Mouse (Mus musculus) hindbrain, embryonic 14.5 days (tissue): ENCODE measurements at regions not wholly inside any gene's neighbourhood (a gene's known extent, or its start where the extent isn't known, plus 50 kb on each side); places are given as distances from the start of the nearest gene placed in this dataset.

Source experiments
- ATAC-seq: fragments of 200-750 bp; cut with Nextera tagmentation; 2 replicates; pipeline ENCODE4 v1.8.0; 2017; ENCODE audit warnings: moderate number of reproducible peaks, mild to moderate bottlenecking, moderate TSS enrichment, moderate library complexity; ENCODE audit not compliant: low FRiP score
- DNase-seq: peaks from one replicate; pipeline ENCODE4 v3.0.0-alpha.2; 2015; ENCODE audit warnings: low spot score
- H3K27ac ChIP-seq: fragments of 300-500 bp; sonication (generic); 2 replicates; pipeline ENCODE4 v1.5.1; 2014; ENCODE audit warnings: mild to moderate bottlenecking, moderate library complexity
- H3K27me3 ChIP-seq: fragments of 300-500 bp; sonication (generic); 2 replicates; pipeline ENCODE4 v1.6.1; 2014; ENCODE audit warnings: mild to moderate bottlenecking, low read length, mixed read lengths; ENCODE audit not compliant: control insufficient read depth, insufficient read depth
- H3K36me3 ChIP-seq: fragments of 300-500 bp; sonication (generic); replicated peaks from 2 replicates; pipeline ENCODE4 v1.6.1; 2014; ENCODE audit not compliant: control insufficient read depth, insufficient read depth
- H3K4me1 ChIP-seq: fragments of 300-500 bp; sonication (generic); replicated peaks from 2 replicates; pipeline ENCODE4 v1.6.1; 2014; ENCODE audit warnings: antibody characterized with exemption, low read length, mixed read lengths; ENCODE audit not compliant: control insufficient read depth, insufficient read depth
- H3K4me2 ChIP-seq: fragments of 300-500 bp; sonication (generic); replicated peaks from 2 replicates; pipeline ENCODE4 v1.6.1; 2014; ENCODE audit warnings: mild to moderate bottlenecking, moderate library complexity
- H3K4me3 ChIP-seq: fragments of 300-500 bp; sonication (generic); replicated peaks from 2 replicates; pipeline ENCODE4 v1.5.1; 2014; ENCODE audit warnings: mild to moderate bottlenecking, low read length
- H3K9ac ChIP-seq: fragments of 300-500 bp; sonication (generic); 2 replicates; pipeline ENCODE4 v1.6.1; 2014
- H3K9me3 ChIP-seq: fragments of 300-500 bp; sonication (generic); 2 replicates; pipeline ENCODE4 v1.6.1; 2016; ENCODE audit warnings: low read length; ENCODE audit not compliant: control insufficient read depth
- WGBS: fragments of 180-500 bp; shearing (Covaris S2); extraction: QIAGEN DNeasy Blood & Tissue Kit; methylation state at CpG from one replicate; pipeline ENCODE4 v1.1.7; 2014; 5-methylcytosine and 5-hydroxymethylcytosine counted together

DNA sequence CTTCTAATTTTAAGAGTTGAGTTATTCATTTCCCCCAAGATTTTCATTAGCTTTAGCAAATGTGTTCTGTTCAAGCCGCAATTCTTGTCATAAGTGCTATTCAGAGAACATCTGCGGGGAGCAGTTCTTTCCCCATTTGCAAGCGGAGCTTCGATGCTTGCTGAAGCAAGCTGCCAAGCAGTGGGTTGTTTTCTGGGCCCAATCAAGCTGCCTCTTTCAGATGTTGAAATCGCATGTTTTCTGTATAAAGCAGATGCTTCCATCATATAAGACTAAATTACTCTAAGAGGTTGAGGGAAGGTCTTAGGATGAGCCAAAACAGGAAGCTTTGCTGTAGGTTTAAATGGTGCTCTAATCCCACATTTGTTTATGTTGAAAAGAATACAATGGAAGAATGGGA, 547.4 kb downstream of the Abca13 start:
- 96% methylated on average over 5 of the region's 5 CpGs for WGBS
- no peak overlapping the region for H3K27ac ChIP-seq
- no peak for DNase-seq
- H3K4me1 ChIP-seq: no peaks in the 10 kb centered on the region
- ATAC-seq: no peak
- H3K4me3 ChIP-seq: no peak overlapping the region
- H3K4me2 ChIP-seq: no peak overlapping the region
- no peaks in the 10 kb centered on the region for H3K27me3 ChIP-seq
- no peaks in the 10 kb centered on the region for H3K36me3 ChIP-seq
- no peak overlapping the region for H3K9ac ChIP-seq
- no peaks in the 10 kb centered on the region for H3K9me3 ChIP-seq

DNA sequence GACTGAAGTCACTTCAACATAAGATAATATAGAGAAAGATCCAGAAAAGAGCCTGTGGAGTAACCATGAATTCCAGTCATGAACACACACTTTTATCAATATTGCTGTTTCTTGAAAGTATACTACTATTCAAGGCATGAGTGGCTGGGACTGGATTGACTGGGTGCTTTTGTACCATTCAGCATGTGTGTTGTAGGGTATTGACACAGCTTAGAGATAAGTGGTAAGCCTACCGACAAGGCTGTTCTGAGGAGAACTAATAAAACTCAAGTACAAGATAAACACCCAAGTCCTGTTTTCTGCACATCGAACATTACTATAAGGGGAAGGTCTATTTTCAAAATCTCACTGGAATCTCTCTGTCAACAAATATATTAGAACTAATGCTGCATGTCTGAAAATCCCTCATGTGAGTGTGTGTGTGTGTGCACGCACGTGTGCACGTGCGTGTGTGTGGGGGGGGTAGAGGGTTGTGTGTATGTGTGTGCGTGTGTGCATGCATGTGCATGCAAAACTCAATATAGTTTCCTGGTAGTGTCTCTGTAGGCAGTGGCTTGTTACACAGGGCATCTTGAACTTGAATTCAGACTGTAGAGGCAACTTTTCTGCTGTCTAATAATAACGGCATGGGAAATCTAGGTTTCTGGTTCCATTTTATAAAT, 588.6 kb downstream of the Abca13 start:
- ATAC-seq: no peak
- 89% methylated on average over 8 of the region's 8 CpGs for WGBS

DNA sequence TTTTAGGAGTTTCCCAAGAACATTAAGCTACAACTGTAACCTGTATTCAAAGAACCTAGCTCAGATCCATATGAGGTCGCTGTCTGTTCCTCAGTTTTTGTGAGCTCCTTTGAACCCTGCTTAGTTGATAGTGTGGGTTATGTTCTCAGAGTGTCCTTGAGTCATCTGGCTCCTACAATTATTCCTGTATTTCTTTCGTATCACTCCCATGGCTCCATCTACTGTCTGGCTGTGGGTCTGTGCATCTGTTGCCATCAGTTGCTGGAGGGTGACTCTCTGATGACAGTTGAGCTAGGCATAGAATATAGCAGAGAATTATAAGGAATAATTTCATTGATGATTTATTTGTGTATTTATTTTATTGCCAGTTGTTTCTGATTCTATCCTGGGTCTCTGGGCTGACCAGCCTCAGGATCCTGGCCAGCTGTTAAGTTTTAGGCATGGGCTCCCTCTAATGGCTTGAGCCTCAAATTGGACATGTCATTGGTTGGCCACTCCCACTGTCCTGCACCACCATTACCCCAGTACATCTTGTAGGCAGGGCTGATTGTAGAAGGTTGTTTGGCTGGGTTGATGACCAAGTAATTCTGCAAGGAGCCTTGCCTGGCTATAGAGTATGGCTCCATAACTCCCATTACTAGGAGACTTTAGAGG, 601.6 kb downstream of the Abca13 start:
- Histone ChIP-seq H3K4me3 (no peak overlapping the region), H3K27me3 (no peaks in the 10 kb centered on the region), H3K36me3 (no peaks in the 10 kb centered on the region), H3K9me3 (no peaks in the 10 kb centered on the region), H3K4me2 (no peak overlapping the region), H3K4me1 (no peaks in the 10 kb centered on the region), H3K9ac (no peak overlapping the region), H3K27ac (no peak overlapping the region)
- 85% methylated on average over 2 of the region's 2 CpGs for WGBS
- no peak for ATAC-seq
- DNase-seq: no peak

More for the DNA sequence above, 588.6 kb downstream of the Abca13 start:
- Histone ChIP-seq H3K4me3 (no peak overlapping the region), H3K27ac (no peak overlapping the region), H3K27me3 (no peaks in the 10 kb centered on the region), H3K4me2 (no peak overlapping the region), H3K9ac (no peak overlapping the region), H3K4me1 (no peaks in the 10 kb centered on the region), H3K9me3 (no peaks in the 10 kb centered on the region), H3K36me3 (no peaks in the 10 kb centered on the region)
- DNase-seq: no peak

DNA sequence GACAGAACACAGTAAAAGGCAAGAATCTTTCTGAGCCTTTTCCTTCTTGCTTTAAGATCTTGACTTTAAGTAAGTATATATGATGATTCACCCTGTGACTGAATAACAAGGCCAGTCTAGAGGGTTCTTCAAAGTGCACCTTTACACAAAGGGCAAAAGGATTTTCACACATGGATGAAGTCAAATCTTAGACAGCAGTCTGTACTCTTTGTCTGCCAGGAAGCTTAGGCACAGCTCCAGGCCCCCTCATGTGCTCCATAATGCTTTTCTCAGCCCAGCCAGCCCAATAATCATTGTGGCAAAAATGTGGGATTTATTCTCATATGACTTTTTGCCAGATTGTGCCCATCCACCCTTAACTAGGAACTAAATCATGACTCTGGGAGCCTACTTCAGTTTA, 647.9 kb downstream of the Abca13 start:
- Histone ChIP-seq H3K4me1 (no peaks in the 10 kb centered on the region), H3K4me2 (no peak overlapping the region), H3K36me3 (no peaks in the 10 kb centered on the region), H3K27me3 (no peaks in the 10 kb centered on the region), H3K4me3 (no peak overlapping the region), H3K27ac (no peak overlapping the region), H3K9me3 (no peaks in the 10 kb centered on the region), H3K9ac (no peak overlapping the region)
- DNase-seq: peak; percentile 25
- ATAC-seq: no peak

DNA sequence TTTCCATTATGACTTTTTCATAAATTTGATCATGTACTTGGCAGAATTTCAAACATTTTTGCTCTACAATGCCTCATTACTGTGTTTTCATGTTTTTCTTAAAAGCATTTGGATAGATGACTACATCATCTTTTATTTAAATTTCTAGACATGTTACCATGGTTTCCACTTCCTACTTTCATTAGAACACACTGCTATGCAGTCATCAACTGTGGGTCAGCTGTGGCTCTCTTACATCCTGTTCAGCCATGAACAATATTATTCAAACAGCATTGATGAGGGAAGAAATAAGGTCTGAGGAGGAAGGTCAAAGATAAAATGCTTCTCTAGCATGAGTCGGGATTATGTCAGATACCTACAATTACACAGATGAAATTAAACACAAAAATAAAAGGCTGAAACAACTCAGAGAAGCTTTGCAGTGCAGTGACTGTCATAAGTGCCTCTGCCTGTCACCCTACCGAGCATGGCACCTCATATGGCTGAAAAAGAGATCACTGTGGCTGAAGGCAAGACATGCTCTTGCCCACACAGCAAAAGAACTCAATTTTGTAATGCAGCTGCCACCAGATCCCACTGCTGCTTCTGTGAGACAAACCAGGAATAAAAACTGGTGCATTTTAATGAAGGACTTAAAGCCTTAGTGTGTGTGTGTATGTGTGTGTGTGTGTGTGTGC, 676.9 kb downstream of the Abca13 start:
- no peak overlapping the region for H3K4me2 ChIP-seq
- DNase-seq (no peak), ATAC-seq (no peak)
- no peaks in the 10 kb centered on the region for H3K9me3 ChIP-seq
- H3K4me3 ChIP-seq: no peak overlapping the region
- 69% methylated on average over 2 of the region's 2 CpGs for WGBS
- no peaks in the 10 kb centered on the region for H3K27me3 ChIP-seq
- H3K4me1 ChIP-seq: no peaks in the 10 kb centered on the region
- no peaks in the 10 kb centered on the region for H3K36me3 ChIP-seq
- H3K27ac ChIP-seq: no peak overlapping the region
- H3K9ac ChIP-seq: no peak overlapping the region
